10 mouse cellular contexts compared by ENCODE assay signal in the genomic region with DNA sequence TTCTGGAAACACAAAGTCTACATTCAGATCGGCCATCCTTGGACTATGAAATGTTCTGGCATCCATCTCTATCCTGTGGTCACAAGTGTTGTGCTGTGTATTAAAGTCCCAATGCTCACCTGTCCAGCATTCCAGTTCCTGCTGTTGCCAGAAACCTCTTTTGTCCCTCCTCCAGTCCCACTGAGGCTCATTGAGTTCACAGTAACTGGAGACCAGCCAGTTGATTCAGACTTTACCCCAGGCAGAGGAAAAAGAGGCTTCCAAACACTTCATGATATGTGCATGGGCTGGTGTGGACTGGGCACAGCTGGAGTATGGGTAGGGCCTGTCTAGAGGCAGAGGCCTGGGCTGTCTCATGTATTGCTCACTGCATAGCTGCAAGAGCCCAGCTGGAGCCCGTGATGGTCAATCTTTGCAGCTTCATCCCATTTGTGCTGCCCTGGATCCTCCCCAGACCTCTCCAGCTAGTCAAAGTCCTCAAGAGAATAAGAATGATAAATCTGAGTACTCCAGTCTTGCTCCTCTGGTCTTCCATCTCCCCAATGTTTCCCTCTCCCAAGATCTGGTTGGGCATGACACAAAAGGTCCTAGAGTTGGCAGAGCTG. TPM values are rescaled to one million over a fixed set of nuclear protein-coding genes. Genes with fewer than 3 reads are reported as not detected.
DNase-seq lines count a peak whose midpoint lies in the region; ATAC-seq and TF ChIP-seq lines count a peak whose summit lies in the region.
"Had no signal": no experiment of that assay in that cellular context is flagged by ENCODE, and none has a peak within 500 bp of the region (broad histone marks: within the 10 kb centered on the region; RNA-seq: fewer than 3 reads in every experiment).

No protein-coding gene starts in this region.

- H3K4me1 ChIP-seq in hindbrain, embryonic 13.5 days (replicated peaks) = no peaks in the 10 kb centered on the region
- no peaks in the 10 kb centered on the region for H3K4me1 ChIP-seq in hindbrain, embryonic 14.5 days (replicated peaks; ENCODE audit: control insufficient read depth, insufficient read depth, low read length)
- H3K4me1 ChIP-seq in testis, adult 2 months (ENCODE audit: control insufficient read depth, insufficient read depth, low read length) = peaks cover 11% of the 10 kb centered on the region

- H3K9me3 ChIP-seq in hindbrain, embryonic 13.5 days = no peaks in the 10 kb centered on the region
- H3K9me3 ChIP-seq in hindbrain, embryonic 14.5 days (ENCODE audit: control insufficient read depth, low read length) = no peaks in the 10 kb centered on the region
- H3K9me3 ChIP-seq: megakaryocyte, embryonic 14.5 days had no signal

- no peak for DNase-seq in hindbrain, embryonic 14.5 days (ENCODE audit: low spot score)
- DNase-seq in testis, postnatal 14 days (ENCODE audit: low spot score) = no peak
- DNase-seq in kidney, postnatal 36 days = peak; percentile 39 to 40
- no peak for DNase-seq in T-cell, adult 2 months (ENCODE audit: low spot score)
- DNase-seq: cerebellum, adult 2 months; gastrocnemius, postnatal 25 days had no signal

- WGBS in hindbrain, embryonic 13.5 days = 88% methylated on average over 2 of the region's 2 CpGs
- 93% methylated on average over 2 of the region's 2 CpGs for WGBS in hindbrain, embryonic 14.5 days

- H3K4me2 ChIP-seq in hindbrain, embryonic 13.5 days = no peak overlapping the region
- H3K4me2 ChIP-seq in hindbrain, embryonic 14.5 days (replicated peaks) = no peak overlapping the region

- H3K36me3 ChIP-seq in hindbrain, embryonic 13.5 days = peaks cover 55% of the 10 kb centered on the region
- H3K36me3 ChIP-seq in hindbrain, embryonic 14.5 days (replicated peaks; ENCODE audit: control insufficient read depth, insufficient read depth) = peaks cover 54% of the 10 kb centered on the region
- no peaks in the 10 kb centered on the region; the same call in 1 of the 2 replicates for H3K36me3 ChIP-seq in testis, adult 2 months (ENCODE audit: control insufficient read depth, insufficient read depth, low read length)

- H3K27ac ChIP-seq in hindbrain, embryonic 13.5 days = no peak overlapping the region
- H3K27ac ChIP-seq in hindbrain, embryonic 14.5 days = no peak overlapping the region
- H3K27ac ChIP-seq in testis, adult 2 months (ENCODE audit: control insufficient read depth, insufficient read depth, low read depth, low read length) = no peak overlapping the region

- no peak overlapping the region for H3K4me3 ChIP-seq in hindbrain, embryonic 13.5 days
- H3K4me3 ChIP-seq in hindbrain, embryonic 14.5 days (replicated peaks; ENCODE audit: low read length) = no peak overlapping the region
- peak overlapping the region; percentile 66 for H3K4me3 ChIP-seq in testis, adult 2 months (ENCODE audit: control insufficient read depth, low read depth, low read length)

- 0 out of 2 replicates have a peak overlapping the region, but pooled peaks have one; percentile 2 for H3K9ac ChIP-seq in hindbrain, embryonic 13.5 days
- H3K9ac ChIP-seq in hindbrain, embryonic 14.5 days = no peak overlapping the region

- H3K27me3 ChIP-seq in hindbrain, embryonic 13.5 days = peaks cover 11% of the 10 kb centered on the region; the same call in 1 of the 2 replicates
- no peaks in the 10 kb centered on the region for H3K27me3 ChIP-seq in hindbrain, embryonic 14.5 days (ENCODE audit: control insufficient read depth, insufficient read depth, low read length)
- H3K27me3 ChIP-seq in testis, adult 2 months (ENCODE audit: control insufficient read depth, insufficient read depth, low read length) = no peaks in the 10 kb centered on the region

- no peak for ATAC-seq in hindbrain, embryonic 13.5 days (ENCODE audit: low FRiP score)
- ATAC-seq in hindbrain, embryonic 14.5 days (ENCODE audit: low FRiP score) = no peak
- ATAC-seq in activated CD4-positive, CD25-positive, alpha-beta regulatory T cell, adult 4 months = no peak

- no peak for TF ChIP-seq CTCF in testis, adult 2 months (IDR thresholded peaks at IDR 0.05; ENCODE audit: control insufficient read depth, insufficient read depth, insufficient replicate concordance, low read depth, low read length)

- TF ChIP-seq POLR2A in testis, adult 2 months (IDR thresholded peaks at IDR 0.05; ENCODE audit: control insufficient read depth, low read depth, low read length) = no peak

RNA-seq across cellular contexts. Expression of a gene that starts 0.8 kb away (rescaled TPM):
- polyA plus RNA-seq in hindbrain, embryonic 13.5 days (2015; fragmentation: Nextera tagmentation; extraction: Ambion mirVana) = 1.9 TPM in 2 replicates
- polyA plus RNA-seq in hindbrain, embryonic 14.5 days (2014; fragmentation: Nextera tagmentation; extraction: Ambion mirVana) = 1.0 and 1.9 TPM in 2 replicates
- 11.0 and 14.1 TPM in 2 replicates for polyA plus RNA-seq in testis, adult 2 months (2012; rRNA removed)
- polyA plus RNA-seq in activated CD4-positive, CD25-positive, alpha-beta regulatory T cell, adult 4 months (2017; shearing (Covaris generic)) = under 1 TPM; 0.34 to 0.69 TPM

RNA-seq across cellular contexts. Expression of a gene that starts 11.3 kb away (rescaled TPM):
- polyA plus RNA-seq in hindbrain, embryonic 13.5 days (2015; fragmentation: Nextera tagmentation; extraction: Ambion mirVana) = 0.39 and 0.75 TPM in 2 replicates
- 0.80 and 1.1 TPM in 2 replicates for polyA plus RNA-seq in hindbrain, embryonic 14.5 days (2014; fragmentation: Nextera tagmentation; extraction: Ambion mirVana)
- polyA plus RNA-seq in testis, adult 2 months (2012; rRNA removed) = 0.23 and 0.31 TPM in 2 replicates
- polyA plus RNA-seq in activated CD4-positive, CD25-positive, alpha-beta regulatory T cell, adult 4 months (2017; shearing (Covaris generic)) = not detected

RNA-seq across cellular contexts. Expression of a gene that starts 29.3 kb away (rescaled TPM):
- 61.0 and 68.6 TPM in 2 replicates for polyA plus RNA-seq in hindbrain, embryonic 13.5 days (2015; fragmentation: Nextera tagmentation; extraction: Ambion mirVana)
- 40.3 and 44.8 TPM in 2 replicates for polyA plus RNA-seq in hindbrain, embryonic 14.5 days (2014; fragmentation: Nextera tagmentation; extraction: Ambion mirVana)
- polyA plus RNA-seq in testis, adult 2 months (2012; rRNA removed) = 32.5 and 34.5 TPM in 2 replicates
- polyA plus RNA-seq in activated CD4-positive, CD25-positive, alpha-beta regulatory T cell, adult 4 months (2017; shearing (Covaris generic)) = 10 to 100 TPM; 45.0 to 46.4 TPM

RNA-seq across cellular contexts. Expression of a gene that starts 29.4 kb away (rescaled TPM):
- polyA plus RNA-seq in hindbrain, embryonic 13.5 days (2015; fragmentation: Nextera tagmentation; extraction: Ambion mirVana) = 72.0 and 80.7 TPM in 2 replicates
- polyA plus RNA-seq in hindbrain, embryonic 14.5 days (2014; fragmentation: Nextera tagmentation; extraction: Ambion mirVana) = 69.3 and 69.4 TPM in 2 replicates
- 46.0 and 52.7 TPM in 2 replicates for polyA plus RNA-seq in testis, adult 2 months (2012; rRNA removed)
- 10 to 100 TPM; 36.4 to 50.1 TPM for polyA plus RNA-seq in activated CD4-positive, CD25-positive, alpha-beta regulatory T cell, adult 4 months (2017; shearing (Covaris generic))

RNA-seq across cellular contexts. Expression of a gene that starts 48.7 kb away (rescaled TPM):
- 128 and 135 TPM in 2 replicates for polyA plus RNA-seq in hindbrain, embryonic 13.5 days (2015; fragmentation: Nextera tagmentation; extraction: Ambion mirVana)
- 141 and 152 TPM in 2 replicates for polyA plus RNA-seq in hindbrain, embryonic 14.5 days (2014; fragmentation: Nextera tagmentation; extraction: Ambion mirVana)
- 7.3 and 8.9 TPM in 2 replicates for polyA plus RNA-seq in testis, adult 2 months (2012; rRNA removed)
- not detected for polyA plus RNA-seq in activated CD4-positive, CD25-positive, alpha-beta regulatory T cell, adult 4 months (2017; shearing (Covaris generic))

Comparison
In these comparisons a context has a peak if more than half of its experiments do, and no peak if none do; other contexts are left out.
1. DNase-seq: peak in kidney, postnatal 36 days (2 of 2); none in hindbrain, embryonic 14.5 days (single experiment), testis, postnatal 14 days (single experiment) and T-cell, adult 2 months (single experiment).